Mouse (Mus musculus): ENCODE measurements around the gene Mab21l3.
"Not testable (repeated sequence)": the region's sequence is repeated elsewhere in the genome, so short reads cannot be mapped to it uniquely, and the experiment has no call there.

The Mab21l3 gene

DNA sequence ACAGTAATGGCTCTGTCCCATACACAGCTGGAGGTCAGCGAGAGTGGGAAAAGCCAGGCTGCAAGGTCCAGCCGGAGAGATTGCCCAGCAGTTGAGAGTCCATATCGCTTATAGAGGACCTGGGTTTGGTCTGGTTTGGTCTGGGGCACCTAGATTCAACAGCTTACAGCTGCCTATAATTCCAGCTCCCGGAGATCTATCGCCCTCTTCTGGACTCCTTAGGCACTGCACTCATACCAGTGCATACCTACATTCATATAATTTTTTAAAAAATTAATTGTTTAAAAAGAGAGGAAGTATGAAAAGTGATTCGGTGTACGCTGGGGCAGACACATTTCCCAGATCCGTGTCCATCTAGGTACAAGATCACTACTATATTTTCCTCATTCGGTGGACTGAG is 9.4 kb downstream of the Mab21l3 start:
- DNase-seq (ENCODE audit: low spot score), result no peak

- no peak for DNase-seq (ENCODE audit: low spot score)
Observed at GRCm38 (mm10) chr3:101836971-101837370, 11.8 kb downstream of the Mab21l3 start.

DNA sequence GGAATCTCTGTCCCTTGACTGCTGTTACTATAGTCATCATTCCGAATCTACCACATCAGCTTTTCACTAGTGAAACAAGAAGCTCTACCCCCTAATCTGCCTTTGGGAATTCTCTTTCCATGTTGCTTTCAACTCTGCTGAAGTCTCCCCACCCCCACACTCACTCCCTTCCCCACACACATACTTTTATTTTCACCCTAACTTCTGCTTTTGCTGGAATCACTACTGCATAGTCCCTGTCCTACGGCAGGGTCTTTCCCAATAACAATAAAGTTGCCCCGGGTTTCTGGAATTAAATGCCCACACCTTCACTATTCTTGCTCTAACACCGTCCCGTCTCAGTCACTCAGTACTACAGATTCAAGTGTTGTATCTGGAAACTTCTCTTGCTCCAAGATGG is 12.2 kb downstream of the Mab21l3 start:
- no peak for DNase-seq (ENCODE audit: low spot score)

DNA sequence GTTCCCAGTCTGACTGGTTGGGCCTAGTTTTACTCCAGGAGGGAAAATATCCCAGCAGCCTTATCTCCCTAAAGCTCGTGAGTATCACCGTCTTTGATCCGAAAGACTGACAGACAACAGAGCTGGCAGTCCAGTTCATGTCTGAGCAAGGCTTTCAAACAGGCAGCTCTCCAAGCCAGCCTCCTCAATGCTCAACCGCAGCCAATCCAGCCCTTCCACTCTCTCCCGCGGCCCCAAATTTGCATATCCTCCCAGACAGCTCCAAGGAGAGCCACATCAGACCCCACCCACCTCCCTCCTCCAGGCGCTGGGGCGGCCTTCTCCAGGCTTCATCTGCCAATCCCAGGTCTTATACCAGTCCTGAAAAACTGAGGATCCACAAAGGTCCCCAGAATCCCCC is 12.7 kb downstream of the Mab21l3 start:
- DNase-seq (ENCODE audit: low spot score), result no peak

- no peak for DNase-seq (ENCODE audit: low spot score)
Observed at GRCm38 (mm10) chr3:101831189-101831858, 17.4 kb downstream of the Mab21l3 start.

- DNase-seq (ENCODE audit: low spot score), result no peak
Observed at GRCm38 (mm10) chr3:101829881-101830616, 18.7 kb downstream of the Mab21l3 start.

DNA sequence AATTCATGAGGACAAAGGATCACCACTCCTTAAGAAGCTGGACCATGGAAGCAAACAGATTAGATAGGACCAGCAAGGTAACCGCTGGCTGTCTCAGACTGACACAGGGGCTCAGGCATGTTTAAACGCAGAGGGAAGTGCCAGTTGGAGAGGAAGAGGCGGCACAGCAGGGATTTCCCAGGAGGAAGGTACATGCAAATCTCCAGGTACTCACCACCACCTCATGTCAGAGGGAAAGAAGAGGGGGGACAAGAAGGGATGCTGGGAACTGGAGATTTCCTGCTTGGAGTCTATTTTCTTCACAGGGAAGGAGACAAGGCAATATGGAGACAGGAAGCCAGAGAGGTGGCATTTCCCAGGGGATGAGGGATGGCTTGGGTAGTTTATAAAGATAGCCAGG is 20.2 kb downstream of the Mab21l3 start:
- no peak for DNase-seq (ENCODE audit: low spot score)

- no peak for DNase-seq (ENCODE audit: low spot score)
Observed at GRCm38 (mm10) chr3:101827220-101827715, 21.5 kb downstream of the Mab21l3 start.

- DNase-seq (ENCODE audit: low spot score), result no peak
Observed at GRCm38 (mm10) chr3:101824338-101824737, 24.4 kb downstream of the Mab21l3 start.

DNA sequence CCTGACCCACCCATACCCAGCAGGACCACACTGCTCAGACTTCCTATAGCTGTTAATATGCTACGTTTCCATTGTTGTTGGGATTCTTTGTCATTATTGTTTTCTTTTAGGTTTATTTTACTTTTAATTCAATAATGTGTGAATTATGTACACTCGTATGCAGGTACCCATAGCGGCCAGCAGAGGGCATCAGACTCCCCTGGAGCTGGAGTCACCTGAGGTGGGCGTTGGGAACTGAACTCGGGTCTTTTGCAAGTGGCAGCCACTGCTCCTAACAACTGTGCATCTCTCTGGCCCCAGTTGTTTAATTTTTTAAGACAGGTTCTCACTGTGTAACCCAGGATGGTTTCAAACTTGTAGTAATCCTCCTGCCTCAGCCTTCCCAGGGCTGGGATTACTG is 26.7 kb downstream of the Mab21l3 start:
- no peak for DNase-seq (ENCODE audit: low spot score)

GRCm38 (mm10) chr3:101820708-101821107 is 28.1 kb downstream of the Mab21l3 start:
- DNase-seq (ENCODE audit: low spot score), result not testable (repeated sequence)

DNA sequence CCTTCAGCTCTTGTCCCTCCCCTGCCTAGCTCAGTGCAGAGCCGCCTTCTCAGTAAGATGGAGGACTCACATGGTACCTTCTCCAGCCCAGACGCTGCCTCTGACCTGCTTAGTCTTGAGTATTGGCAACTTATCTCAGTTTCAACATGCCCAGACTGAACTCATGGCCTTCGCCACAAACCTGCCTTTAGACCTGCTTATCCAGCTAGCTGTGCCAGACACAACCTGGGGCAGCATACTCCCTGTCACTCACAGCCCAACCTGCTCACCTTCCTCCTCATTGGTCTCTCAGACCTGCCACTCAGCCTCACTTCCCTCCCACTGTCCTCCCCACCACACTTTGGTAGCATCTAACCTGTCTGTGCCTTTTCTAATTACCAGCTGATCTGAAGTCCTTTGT is 32.8 kb downstream of the Mab21l3 start:
- DNase-seq (ENCODE audit: low spot score), result no peak

DNA sequence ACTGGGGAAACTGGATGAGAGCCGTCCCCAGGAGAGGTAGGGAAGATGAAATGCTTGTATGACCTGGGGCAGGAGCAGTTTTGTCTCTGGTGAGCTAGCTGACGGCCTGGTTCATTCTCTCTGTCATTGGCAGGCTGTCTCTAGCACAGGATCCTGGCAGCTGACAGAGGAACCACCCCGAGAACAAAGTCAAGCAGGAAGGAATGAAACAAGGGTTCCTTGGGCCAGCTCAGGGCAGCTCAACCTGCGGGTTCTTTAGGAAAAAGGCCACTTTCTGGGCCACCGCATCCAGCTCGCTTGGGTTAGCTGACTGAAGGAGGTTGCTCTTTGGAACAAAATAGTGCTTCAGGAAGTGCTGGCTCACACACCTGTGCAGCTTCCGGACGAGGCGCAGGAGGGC is 34.0 kb downstream of the Mab21l3 start:
- no peak for DNase-seq (ENCODE audit: low spot score)

DNA sequence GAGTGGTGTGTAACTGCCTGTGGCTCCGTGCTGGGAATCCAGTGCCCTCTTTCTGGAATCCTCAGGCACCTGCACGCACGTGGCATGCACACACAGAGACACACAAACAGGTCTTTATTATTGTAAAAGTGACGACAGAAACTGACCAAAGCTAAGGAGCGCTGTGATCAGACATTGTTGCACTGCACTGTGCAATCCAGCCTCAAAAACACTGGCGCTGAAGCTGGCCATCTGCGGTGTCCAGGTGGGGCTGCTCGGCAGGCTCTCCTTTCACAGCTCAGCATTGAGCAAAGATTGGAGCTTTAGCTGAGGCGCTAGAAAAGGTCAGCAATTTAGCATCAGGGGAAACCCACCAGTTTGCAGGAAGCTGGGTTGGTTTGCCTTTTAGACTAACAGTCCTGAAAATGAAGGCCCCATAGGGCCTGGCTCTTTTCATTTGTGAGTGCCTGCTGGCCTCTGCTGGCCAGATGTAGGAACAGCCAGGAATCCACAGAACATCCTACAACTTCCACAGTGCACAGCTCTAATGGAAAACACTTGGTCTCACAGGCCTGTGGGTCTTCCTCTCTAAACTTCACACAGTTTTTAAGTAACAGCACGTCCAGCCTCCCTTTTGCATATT is 36.3 kb downstream of the Mab21l3 start:
- DNase-seq (ENCODE audit: low spot score), result peak; percentile 69

DNA sequence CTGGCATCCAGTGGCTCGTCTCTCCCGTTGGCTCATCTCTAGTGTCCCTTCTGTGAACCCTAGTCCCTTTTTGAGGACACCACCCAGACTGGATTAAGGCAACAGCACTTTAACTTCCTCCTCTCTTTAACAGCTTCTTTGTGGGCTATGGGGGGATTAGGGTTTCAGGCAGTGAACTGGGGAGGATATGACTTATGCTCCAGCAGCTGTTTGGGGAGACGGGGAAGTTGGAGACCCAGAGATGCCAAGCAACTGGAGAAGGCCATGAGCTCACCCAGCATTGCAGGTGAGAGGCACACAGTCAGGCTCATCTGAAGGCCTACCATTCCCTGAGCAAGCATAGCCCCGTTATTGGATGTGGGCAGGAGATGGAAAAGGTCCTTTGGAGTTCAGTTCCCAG is 36.8 kb downstream of the Mab21l3 start:
- DNase-seq (ENCODE audit: low spot score), result no peak

- no peak for DNase-seq (ENCODE audit: low spot score)
Observed at GRCm38 (mm10) chr3:101807646-101808045, 41.1 kb downstream of the Mab21l3 start.

DNA sequence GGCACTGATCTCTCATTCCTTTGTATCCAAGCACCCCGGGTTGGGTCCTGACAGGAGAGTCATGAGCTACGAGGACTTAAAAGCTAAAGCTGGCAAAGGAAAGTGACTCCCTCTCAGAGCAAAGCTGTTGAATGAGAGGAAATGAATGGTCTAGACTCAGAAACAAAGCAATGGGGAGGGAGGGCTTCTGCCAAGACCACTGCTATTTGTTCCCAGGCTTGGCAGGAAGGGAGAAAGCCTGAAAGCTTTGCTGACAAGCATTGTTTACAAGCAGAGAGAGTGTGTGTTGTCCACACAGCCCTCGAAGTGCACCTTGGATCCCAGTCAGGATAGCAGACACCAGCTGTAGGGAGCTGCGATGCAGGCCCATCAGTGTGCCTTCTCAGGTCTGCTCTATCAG is 41.8 kb downstream of the Mab21l3 start:
- DNase-seq (ENCODE audit: low spot score), result no peak

DNA sequence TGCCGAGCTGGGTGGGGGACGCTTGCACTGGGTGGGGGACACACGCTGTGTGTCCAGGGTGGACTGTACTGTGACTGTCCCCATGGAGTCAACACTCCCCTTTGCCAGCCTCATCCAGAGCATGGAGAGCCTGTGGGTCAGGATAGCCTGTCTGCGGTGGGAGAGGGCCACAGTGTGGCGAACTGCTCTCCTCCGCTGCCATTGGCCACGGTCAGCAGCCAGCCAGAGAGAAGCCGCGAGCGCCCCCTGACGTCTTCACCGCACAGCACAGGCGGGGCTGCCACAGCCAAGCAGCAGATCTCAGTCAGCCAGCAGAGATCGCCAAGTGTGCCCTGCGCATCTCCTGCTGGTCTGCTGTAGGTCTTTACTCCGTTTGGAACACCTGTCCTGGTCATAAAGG is 42.6 kb downstream of the Mab21l3 start:
- peak; percentile 70 for DNase-seq (ENCODE audit: low spot score)

GRCm38 (mm10) chr3:101805562-101806004 is 43.2 kb downstream of the Mab21l3 start:
- no peak for DNase-seq (ENCODE audit: low spot score)

GRCm38 (mm10) chr3:101804971-101805561 is 43.7 kb downstream of the Mab21l3 start:
- DNase-seq (ENCODE audit: low spot score), result no peak

- no peak for DNase-seq (ENCODE audit: low spot score)
Observed at GRCm38 (mm10) chr3:101804331-101804730, 44.4 kb downstream of the Mab21l3 start.

- peak; percentile 59 for DNase-seq (ENCODE audit: low spot score)
Observed at GRCm38 (mm10) chr3:101803764-101804163, 45.0 kb downstream of the Mab21l3 start.

- no peak for DNase-seq (ENCODE audit: low spot score)
Observed at GRCm38 (mm10) chr3:101802746-101803145, 46.0 kb downstream of the Mab21l3 start.
